Mouse (Mus musculus) sigmoid colon, adult 10 weeks (tissue): Measurements from ENCODE around the gene Bphl. TPM values are rescaled to one million over a fixed set of nuclear protein-coding genes. Genes with fewer than 3 reads are reported as not detected.

Experiments
- polyA plus RNA-seq: library from polyadenylated mRNA; stranded (reverse); fragments of 350-450 nt; fragmentation: Illumina TruSeq; extraction: RNeasy Lipid Tissue Mini Kit (QIAGEN cat#74804); gene quantifications from one replicate; pipeline ENCODE4 v1.2.3, GENCODE M21; 2014; ENCODE audit warnings: low read depth, low replicate concordance

Gene Bphl
- polyA plus RNA-seq = 30.2 TPM

DNA sequence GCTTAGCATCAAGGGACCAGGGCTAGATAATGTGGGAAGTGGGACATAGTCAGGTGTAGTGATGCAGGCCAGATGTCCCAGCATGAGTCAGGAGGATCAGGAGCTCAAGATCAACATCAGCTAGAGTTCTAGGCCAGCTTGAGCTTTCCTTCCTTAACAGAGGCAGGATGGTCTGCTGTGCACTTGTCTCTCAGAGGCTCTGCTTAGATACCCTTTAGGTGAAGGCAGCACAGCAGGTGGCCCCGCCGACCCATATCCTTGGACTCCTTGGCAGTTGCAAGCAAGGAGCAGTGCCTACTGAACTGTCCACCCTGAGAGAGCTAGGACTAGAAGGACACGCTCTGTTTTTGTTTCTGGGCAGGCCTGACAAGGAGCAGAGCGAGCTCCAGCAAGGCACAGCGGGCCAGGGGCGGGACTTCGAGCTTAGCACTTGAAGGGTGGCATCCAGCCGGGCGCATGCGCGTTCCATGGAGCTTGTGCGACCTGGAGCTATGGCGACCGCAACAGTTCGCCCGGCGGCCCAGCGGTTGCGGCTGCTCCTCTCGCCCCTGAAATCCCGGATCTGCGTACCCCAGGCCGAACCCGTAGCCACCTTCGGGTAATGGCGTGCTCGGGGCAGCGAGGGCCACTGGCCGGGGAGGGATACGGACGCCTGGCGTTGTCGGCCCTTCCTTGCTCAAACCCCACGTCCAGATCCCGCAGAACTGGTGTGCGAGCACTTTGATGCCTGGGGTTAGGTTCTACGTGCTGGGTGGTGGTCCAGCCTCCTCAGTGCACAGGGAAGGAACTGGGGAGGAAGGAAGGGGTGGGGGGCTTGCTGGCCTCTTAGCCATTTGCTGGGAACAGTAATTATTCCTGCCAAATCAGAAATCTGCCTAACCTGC, at the start of gene Bphl:
TSS of gene Bphl (plus strand) at position 426 of the 884 bp plus-strand sequence.

DNA sequence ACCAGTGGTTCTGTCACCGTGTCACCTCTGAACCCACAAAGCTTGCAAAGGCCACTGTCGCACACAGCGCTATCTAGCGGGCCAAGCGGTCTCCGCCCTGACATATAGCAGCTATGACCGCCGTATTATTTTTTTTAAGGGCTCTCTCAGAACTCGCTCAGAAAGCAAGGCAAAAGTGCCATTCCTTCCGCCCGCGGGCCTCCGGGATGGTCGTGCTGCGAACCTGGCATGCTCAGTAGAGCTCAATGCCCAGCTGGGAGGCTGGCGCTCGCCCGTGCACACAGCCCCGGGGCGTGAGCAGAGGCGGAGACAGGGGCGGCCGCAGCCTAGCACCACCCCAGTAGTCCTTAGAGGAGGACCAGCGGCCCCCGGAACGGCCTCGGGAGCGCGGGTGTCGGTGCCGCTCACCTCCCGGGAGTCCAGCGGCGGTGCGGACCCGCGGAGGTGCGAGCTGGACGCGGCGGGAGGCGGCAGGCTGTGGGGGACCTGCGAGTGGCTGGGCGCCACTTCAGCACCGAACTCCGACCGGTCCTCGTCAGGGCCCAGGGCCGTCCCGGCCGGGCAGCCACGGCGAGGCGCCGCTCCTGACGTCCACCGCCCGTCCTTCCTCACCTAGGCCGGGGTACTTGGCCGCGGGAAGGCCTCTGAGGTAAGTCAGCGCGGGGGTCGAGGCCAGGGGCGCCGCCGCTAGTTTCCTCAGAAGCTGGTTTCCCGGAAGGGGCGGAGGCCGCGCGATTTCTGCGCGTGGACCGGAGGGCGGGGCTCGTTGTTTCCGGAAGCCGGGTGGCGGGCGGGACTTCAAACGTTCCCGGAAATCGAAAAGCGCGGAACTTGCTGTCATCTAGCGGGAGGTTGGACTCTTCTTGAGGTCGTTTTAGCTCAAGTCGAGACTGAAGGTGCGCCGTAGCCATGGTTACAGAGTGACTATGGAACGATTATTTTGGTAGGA, 35.1 kb upstream of the Bphl start, which contains the start of the genes Ripk1 and Serpinb6a:
TSS of gene Ripk1 (plus strand) at position 306 of the 949 bp plus-strand sequence.
TSS of gene Serpinb6a (minus strand) at position 737 of the 949 bp plus-strand sequence.

DNA sequence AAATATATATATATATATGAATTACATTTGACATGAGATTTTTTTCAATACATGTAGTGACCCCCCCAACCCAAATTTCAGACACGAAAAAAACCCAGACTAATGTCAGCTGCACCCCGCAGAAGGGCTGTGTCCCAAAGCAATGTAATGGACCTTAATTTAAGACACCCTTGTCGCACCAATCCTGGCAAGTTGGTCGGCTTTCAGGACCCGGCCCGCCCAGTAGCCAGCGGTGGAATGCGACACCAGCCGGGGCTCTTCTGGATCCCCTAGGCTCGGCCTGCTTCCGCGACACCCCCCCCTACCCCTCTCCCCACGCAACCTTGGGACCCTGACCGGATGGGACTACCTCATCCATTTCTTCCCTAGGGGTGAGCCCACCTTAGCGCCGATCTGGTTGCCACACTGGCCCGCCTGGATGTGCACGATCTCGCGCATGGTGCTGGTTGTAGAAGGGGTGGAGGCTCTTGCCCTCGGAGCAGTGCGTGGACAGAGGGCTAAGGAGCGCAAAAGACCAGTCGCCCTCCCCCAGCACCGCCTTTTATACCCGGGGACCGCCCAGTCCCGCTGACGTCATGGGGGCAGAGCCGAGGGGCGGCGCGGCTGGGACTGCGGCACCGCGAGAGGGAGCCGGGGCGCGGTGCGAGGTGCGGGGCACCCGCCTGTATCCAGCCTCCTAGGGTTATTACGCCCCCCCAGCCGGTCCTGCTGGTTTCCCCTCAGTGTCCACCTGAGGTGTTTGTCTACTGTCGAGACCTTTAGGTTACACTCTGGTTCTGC, 40.3 kb downstream of the Bphl start, which contains the start of gene Tubb2a:
TSS of gene Tubb2a (minus strand) at position 516 of the 780 bp plus-strand sequence.

Other genes starting within 250 kb of the Bphl start
- not detected for gene Serpinb6e, start 194.2 kb upstream of the Bphl start, polyA plus RNA-seq
- gene Serpinb6c, start 131.9 kb upstream of the Bphl start, polyA plus RNA-seq = not detected
- 46.4 TPM for gene Nqo2, start 72.9 kb upstream of the Bphl start, polyA plus RNA-seq
- gene Ripk1, start 35.2 kb upstream of the Bphl start, polyA plus RNA-seq = 57.2 TPM
- 1,019 TPM for gene Serpinb6a, start 34.8 kb upstream of the Bphl start, polyA plus RNA-seq
- gene Tubb2a, start 40.4 kb downstream of the Bphl start, polyA plus RNA-seq = 4.4 TPM
- gene Tubb2b, start 92.9 kb downstream of the Bphl start, polyA plus RNA-seq = 1.6 TPM
- gene Psmg4, start 125.4 kb downstream of the Bphl start, polyA plus RNA-seq = 5.6 TPM